Mouse (Mus musculus): ENCODE measurements around the gene Il10rb. TPM values are rescaled to one million over a fixed set of nuclear protein-coding genes. Genes with fewer than 3 reads are reported as not detected.
A peak's percentile ranks its signal among the peaks of the same experiment; 100 is the strongest.

Gene Il10rb
- polyA plus RNA-seq, 1 experiment from 2014 or later = 44.8 TPM

- peak overlapping the region; percentile 29 for H3K27ac ChIP-seq (replicated peaks)
- 50% methylated on average over 13 of the region's 13 CpGs for WGBS
- no peak for ATAC-seq (ENCODE audit: extremely low read depth, insufficient number of reproducible peaks, low FRiP score, low TSS enrichment)
- peaks cover 33% of the 10 kb centered on the region for H3K4me1 ChIP-seq
- peak overlapping the region; percentile 90 for H3K4me2 ChIP-seq
- H3K9ac ChIP-seq = peak overlapping the region; percentile 83
- H3K36me3 ChIP-seq = peaks cover 20% of the 10 kb centered on the region
- H3K27me3 ChIP-seq (replicated peaks) = no peaks in the 10 kb centered on the region
- H3K4me3 ChIP-seq = peak overlapping the region; percentile 60
- no peaks in the 10 kb centered on the region for H3K9me3 ChIP-seq
Measured at GRCm38 (mm10) chr16:91465505-91466240, 59.7 kb downstream of the Il10rb start.

GRCm38 (mm10) chr16:91466566-91466965, 60.6 kb downstream of the Il10rb start:
- Histone ChIP-seq H3K4me2 (peak overlapping the region; percentile 90; the same call in 1 of the 2 replicates), H3K4me3 (peak overlapping the region; percentile 60; the same call in 1 of the 2 replicates), H3K9ac (no peak overlapping the region), H3K36me3 (peaks cover 20% of the 10 kb centered on the region), H3K4me1 (peaks cover 33% of the 10 kb centered on the region), H3K9me3 (no peaks in the 10 kb centered on the region), H3K27ac (replicated peaks) (no peak overlapping the region), H3K27me3 (replicated peaks) (no peaks in the 10 kb centered on the region)
- 53% methylated on average over 6 of the region's 6 CpGs for WGBS
- no peak for ATAC-seq (ENCODE audit: extremely low read depth, insufficient number of reproducible peaks, low FRiP score, low TSS enrichment)

GRCm38 (mm10) chr16:91470470-91470869, 64.5 kb downstream of the Il10rb start:
- Histone ChIP-seq H3K36me3 (peaks cover 20% of the 10 kb centered on the region), H3K4me2 (no peak overlapping the region), H3K27ac (replicated peaks) (no peak overlapping the region), H3K4me3 (no peak overlapping the region), H3K9ac (no peak overlapping the region), H3K9me3 (no peaks in the 10 kb centered on the region), H3K4me1 (peaks cover 14% of the 10 kb centered on the region), H3K27me3 (replicated peaks) (no peaks in the 10 kb centered on the region)
- 78% methylated on average over 3 of the region's 3 CpGs for WGBS
- ATAC-seq (ENCODE audit: extremely low read depth, insufficient number of reproducible peaks, low FRiP score, low TSS enrichment) = no peak

GRCm38 (mm10) chr16:91471481-91471880, 65.5 kb downstream of the Il10rb start:
- H3K4me1 ChIP-seq = peaks cover 4% of the 10 kb centered on the region
- H3K4me2 ChIP-seq = no peak overlapping the region
- no peak overlapping the region for H3K4me3 ChIP-seq
- no peak overlapping the region for H3K27ac ChIP-seq (replicated peaks)
- H3K9me3 ChIP-seq = no peaks in the 10 kb centered on the region
- H3K9ac ChIP-seq = no peak overlapping the region
- no peak for ATAC-seq (ENCODE audit: extremely low read depth, insufficient number of reproducible peaks, low FRiP score, low TSS enrichment)
- peaks cover 20% of the 10 kb centered on the region for H3K36me3 ChIP-seq
- WGBS = 67% methylated on average over 6 of the region's 6 CpGs
- no peaks in the 10 kb centered on the region for H3K27me3 ChIP-seq (replicated peaks)

Other genes with a start within 250 kb of the Il10rb start
- not detected in 2 replicates for gene Olig2, start 180.7 kb upstream of the Il10rb start, polyA plus RNA-seq (2015; fragmentation: Nextera tagmentation; extraction: Ambion mirVana)
- 0.15 TPM in 1 of 2 replicates, not detected in the other for gene Olig1, start 136.4 kb upstream of the Il10rb start, polyA plus RNA-seq (2015; fragmentation: Nextera tagmentation; extraction: Ambion mirVana)
- gene Ifnar2, start 33.4 kb upstream of the Il10rb start, polyA plus RNA-seq (2015; fragmentation: Nextera tagmentation; extraction: Ambion mirVana) = 51.2 and 56.5 TPM in 2 replicates
- gene Gm21970, start 14.4 kb upstream of the Il10rb start, polyA plus RNA-seq (2015; fragmentation: Nextera tagmentation; extraction: Ambion mirVana) = not detected in 2 replicates
- 33.1 and 37.9 TPM in 2 replicates for gene Ifnar1, start 79.1 kb downstream of the Il10rb start, polyA plus RNA-seq (2015; fragmentation: Nextera tagmentation; extraction: Ambion mirVana)
- gene Ifngr2, start 140.9 kb downstream of the Il10rb start, polyA plus RNA-seq (2015; fragmentation: Nextera tagmentation; extraction: Ambion mirVana) = 103 and 108 TPM in 2 replicates
- gene Tmem50b, start 191.6 kb downstream of the Il10rb start, polyA plus RNA-seq (2015; fragmentation: Nextera tagmentation; extraction: Ambion mirVana) = 45.9 and 56.5 TPM in 2 replicates
- 3.5 and 4.7 TPM in 2 replicates for gene Dnajc28, start 212.9 kb downstream of the Il10rb start, polyA plus RNA-seq (2015; fragmentation: Nextera tagmentation; extraction: Ambion mirVana)
- gene Gart, start 240.8 kb downstream of the Il10rb start, polyA plus RNA-seq (2015; fragmentation: Nextera tagmentation; extraction: Ambion mirVana) = 72.6 and 77.2 TPM in 2 replicates
- gene Son, start 241.3 kb downstream of the Il10rb start, polyA plus RNA-seq (2015; fragmentation: Nextera tagmentation; extraction: Ambion mirVana) = 76.4 and 78.3 TPM in 2 replicates

All from heart, embryonic 13.5 days (tissue).